Mouse (Mus musculus) forebrain, embryonic 14.5 days (tissue): ENCODE data around the gene Eps8. TPM values are rescaled to one million over a fixed set of nuclear protein-coding genes. Genes with fewer than 3 reads are reported as not detected.

ENCODE experiments used
- ATAC-seq: fragments of 200-750 bp; cut with Nextera tagmentation; 2 replicates; pipeline ENCODE4 v1.8.0; 2017; ENCODE audit warnings: mild to moderate bottlenecking, moderate library complexity
- DNase-seq: peaks from one replicate; pipeline ENCODE4 v3.0.0-alpha.2; 2015; ENCODE audit warnings: low spot score
- H3K27ac ChIP-seq: fragments of 300-500 bp; sonication (generic); 2 replicates; pipeline ENCODE4 v1.5.1; 2014; ENCODE audit warnings: low read depth, mild to moderate bottlenecking, control low read depth, low read length, moderate library complexity
- H3K27me3 ChIP-seq: fragments of 300-500 bp; sonication (generic); replicated peaks from 2 replicates; pipeline ENCODE4 v1.6.1; 2014; ENCODE audit warnings: low read length, control low read depth, mixed read lengths; ENCODE audit not compliant: control insufficient read depth, insufficient read depth
- H3K36me3 ChIP-seq: fragments of 300-500 bp; sonication (generic); 2 replicates; pipeline ENCODE4 v1.6.1; 2014; ENCODE audit warnings: low read length, control low read depth; ENCODE audit not compliant: control insufficient read depth, insufficient read depth
- H3K4me1 ChIP-seq: fragments of 300-500 bp; sonication (generic); 2 replicates; pipeline ENCODE4 v1.6.1; 2014; ENCODE audit warnings: antibody characterized with exemption, low read length, control low read depth; ENCODE audit not compliant: control insufficient read depth, insufficient read depth
- H3K4me2 ChIP-seq: fragments of 300-500 bp; sonication (generic); 2 replicates; pipeline ENCODE4 v1.6.1; 2014; ENCODE audit warnings: mild to moderate bottlenecking, control low read depth, low read length
- H3K4me3 ChIP-seq: fragments of 300-500 bp; sonication (generic); 2 replicates; pipeline ENCODE4 v1.5.1; 2014; ENCODE audit warnings: low read depth, low read length, control low read depth
- H3K9ac ChIP-seq: fragments of 300-500 bp; sonication (generic); 2 replicates; pipeline ENCODE4 v1.6.1; 2014; ENCODE audit warnings: mild to moderate bottlenecking, low read length, control low read depth, moderate library complexity
- H3K9me3 ChIP-seq: fragments of 300-500 bp; sonication (generic); replicated peaks from 2 replicates; pipeline ENCODE4 v1.6.1; 2016; ENCODE audit warnings: low read length, control low read depth, mixed read lengths; ENCODE audit not compliant: control insufficient read depth
- WGBS: fragments of 180-500 bp; shearing (Covaris S2); extraction: QIAGEN DNeasy Blood & Tissue Kit; methylation state at CpG from one replicate; pipeline ENCODE4 v1.1.7; 2014; 5-methylcytosine and 5-hydroxymethylcytosine counted together
- polyA plus RNA-seq: library from polyadenylated mRNA; unstranded; fragments of >200 nt; fragmentation: Nextera tagmentation; extraction: Ambion mirVana; gene quantifications from 2 replicates; pipeline ENCODE4 v1.2.1, GENCODE M21; 2014

Gene Eps8
- polyA plus RNA-seq, 1 experiment from 2014 or later = 11.4 TPM

DNA sequence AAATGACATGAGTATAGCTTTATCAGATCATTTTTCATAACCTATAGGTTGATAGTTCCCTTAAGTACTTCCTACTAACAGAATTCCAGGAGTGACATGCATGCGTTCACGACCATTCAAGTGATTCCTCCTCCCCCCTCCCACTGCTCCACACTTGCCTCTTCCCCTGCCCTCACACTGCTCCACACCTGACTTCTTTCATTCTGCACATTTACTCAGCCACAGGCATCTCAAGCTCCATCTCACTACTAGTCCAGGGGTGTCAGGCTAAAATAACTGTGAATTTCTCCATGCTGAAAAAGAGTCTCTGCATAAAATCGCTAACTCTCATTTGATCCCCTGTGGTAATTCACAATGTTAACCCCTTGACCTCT is 65.4 kb downstream of the Eps8 start:
- Histone ChIP-seq H3K9me3 (no peaks in the 10 kb centered on the region), H3K4me3 (no peak overlapping the region), H3K9ac (no peak overlapping the region), H3K36me3 (no peaks in the 10 kb centered on the region), H3K4me1 (no peaks in the 10 kb centered on the region), H3K27me3 (no peaks in the 10 kb centered on the region), H3K27ac (no peak overlapping the region), H3K4me2 (no peak overlapping the region)
- 80% methylated on average over 3 of the region's 3 CpGs for WGBS
- DNase-seq = no peak
- ATAC-seq = no peak

DNA sequence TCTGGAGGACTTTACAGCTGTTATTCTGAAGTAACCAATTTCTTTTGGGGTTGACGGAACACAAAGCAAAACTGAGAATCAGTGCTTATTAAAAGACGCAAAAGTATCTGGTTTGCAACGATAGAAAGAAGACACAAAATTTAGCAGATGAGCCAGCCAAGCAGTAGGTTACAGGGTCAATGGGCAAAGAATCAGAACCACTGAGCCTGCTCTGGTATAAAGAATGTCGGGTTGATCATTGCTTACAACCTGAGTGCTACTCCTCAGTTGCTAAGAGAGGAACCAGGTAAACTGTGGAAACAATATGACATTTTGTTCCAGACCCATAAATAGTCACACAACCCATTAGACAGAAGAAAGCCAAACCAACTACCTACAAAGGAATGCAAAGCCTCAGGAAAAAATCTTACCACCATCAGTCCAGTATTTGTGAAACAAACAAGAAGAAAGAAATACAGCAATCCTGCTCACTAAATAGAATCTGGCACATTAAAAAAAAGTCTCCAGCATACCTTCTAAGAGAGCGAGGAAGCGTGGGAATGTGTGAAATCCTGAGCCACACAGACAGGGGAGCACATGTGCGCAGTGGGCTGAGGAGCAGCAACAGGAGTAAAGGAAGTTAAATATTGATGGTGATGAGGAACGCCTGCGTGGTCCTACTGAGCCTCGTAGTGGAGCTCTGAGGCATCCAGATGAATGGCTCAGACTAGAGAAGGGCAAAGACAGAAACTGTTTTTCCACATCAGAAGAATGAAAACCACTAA is 66.0 kb downstream of the Eps8 start:
- Histone ChIP-seq H3K4me1 (no peaks in the 10 kb centered on the region), H3K9ac (no peak overlapping the region), H3K4me3 (no peak overlapping the region), H3K27me3 (no peaks in the 10 kb centered on the region), H3K36me3 (no peaks in the 10 kb centered on the region), H3K9me3 (no peaks in the 10 kb centered on the region), H3K4me2 (no peak overlapping the region), H3K27ac (no peak overlapping the region)
- 88% methylated on average over 10 of the region's 10 CpGs for WGBS
- no peak for ATAC-seq
- no peak for DNase-seq

DNA sequence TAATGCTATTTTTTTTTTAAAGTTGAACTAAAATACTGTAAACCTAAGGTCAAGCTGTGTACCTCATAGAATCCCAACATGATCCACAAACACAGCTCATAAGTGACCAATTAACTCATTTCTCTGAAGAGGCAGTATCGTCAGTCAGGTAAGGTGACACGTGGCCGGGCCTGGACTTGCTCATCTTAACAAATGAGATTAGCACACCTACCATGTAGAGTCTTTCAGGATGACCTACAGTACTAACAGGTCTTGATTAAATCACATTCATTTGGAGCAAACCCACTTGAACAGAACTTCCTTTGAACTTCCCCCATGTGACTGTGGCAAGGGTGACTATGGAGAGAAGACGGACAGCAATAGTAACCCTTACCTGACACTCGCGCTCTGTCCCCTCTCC is 66.8 kb downstream of the Eps8 start:
- H3K4me1 ChIP-seq = no peaks in the 10 kb centered on the region
- H3K27me3 ChIP-seq = no peaks in the 10 kb centered on the region
- H3K4me3 ChIP-seq = no peak overlapping the region
- ATAC-seq (no peak), DNase-seq (no peak)
- H3K9me3 ChIP-seq = no peaks in the 10 kb centered on the region
- no peak overlapping the region for H3K4me2 ChIP-seq
- 91% methylated on average over 6 of the region's 6 CpGs for WGBS
- H3K36me3 ChIP-seq = no peaks in the 10 kb centered on the region
- H3K9ac ChIP-seq = no peak overlapping the region
- no peak overlapping the region for H3K27ac ChIP-seq

DNA sequence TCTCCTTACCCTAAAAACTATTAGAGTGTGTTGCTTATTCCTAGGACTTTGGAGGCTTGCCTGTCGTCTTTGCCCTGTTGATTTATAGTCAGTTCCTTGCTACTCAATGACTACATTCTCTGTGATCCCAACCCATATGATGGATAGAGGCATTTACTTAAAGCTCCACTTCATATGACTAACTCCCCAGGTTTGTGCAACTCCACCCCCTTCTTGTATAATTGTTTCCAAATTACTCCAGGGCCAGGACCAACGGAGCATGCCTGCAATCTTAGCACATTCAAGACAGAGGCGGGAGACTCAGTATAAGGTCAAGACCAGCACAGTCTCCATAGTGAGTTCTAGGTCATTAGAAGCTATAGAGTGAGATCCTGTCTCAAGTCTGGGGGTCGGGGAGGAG is 69.4 kb downstream of the Eps8 start:
- no peak for DNase-seq
- Histone ChIP-seq H3K4me1 (no peaks in the 10 kb centered on the region), H3K27ac (no peak overlapping the region), H3K4me2 (no peak overlapping the region), H3K27me3 (no peaks in the 10 kb centered on the region), H3K4me3 (no peak overlapping the region), H3K36me3 (no peaks in the 10 kb centered on the region), H3K9me3 (no peaks in the 10 kb centered on the region), H3K9ac (no peak overlapping the region)
- WGBS = 79% methylated on average over 4 of the region's 4 CpGs
- no peak for ATAC-seq

DNA sequence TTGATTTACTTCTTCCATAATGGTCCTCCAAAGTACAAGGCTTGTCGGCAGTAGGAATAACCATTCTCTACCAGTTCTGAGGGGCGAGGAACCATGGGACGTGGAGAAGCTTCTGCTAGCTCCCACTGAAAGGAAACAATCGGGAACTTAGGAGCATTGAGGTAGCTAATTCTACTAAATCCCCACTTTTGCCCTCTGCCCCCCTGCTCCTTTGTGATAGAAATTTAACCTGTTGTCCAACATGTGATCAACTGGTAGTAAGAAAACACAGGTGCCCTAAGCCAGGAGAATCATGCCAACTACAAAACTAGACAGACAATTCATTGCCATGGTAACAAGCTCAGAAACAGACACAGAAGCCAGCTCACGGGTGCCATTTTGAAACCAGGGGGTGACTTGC is 71.6 kb downstream of the Eps8 start:
- no peak for ATAC-seq
- Histone ChIP-seq H3K4me2 (no peak overlapping the region), H3K4me3 (no peak overlapping the region), H3K27me3 (no peaks in the 10 kb centered on the region), H3K27ac (no peak overlapping the region), H3K36me3 (no peaks in the 10 kb centered on the region), H3K9me3 (no peaks in the 10 kb centered on the region), H3K9ac (no peak overlapping the region), H3K4me1 (no peaks in the 10 kb centered on the region)
- DNase-seq = no peak
- 82% methylated on average over 5 of the region's 5 CpGs for WGBS

DNA sequence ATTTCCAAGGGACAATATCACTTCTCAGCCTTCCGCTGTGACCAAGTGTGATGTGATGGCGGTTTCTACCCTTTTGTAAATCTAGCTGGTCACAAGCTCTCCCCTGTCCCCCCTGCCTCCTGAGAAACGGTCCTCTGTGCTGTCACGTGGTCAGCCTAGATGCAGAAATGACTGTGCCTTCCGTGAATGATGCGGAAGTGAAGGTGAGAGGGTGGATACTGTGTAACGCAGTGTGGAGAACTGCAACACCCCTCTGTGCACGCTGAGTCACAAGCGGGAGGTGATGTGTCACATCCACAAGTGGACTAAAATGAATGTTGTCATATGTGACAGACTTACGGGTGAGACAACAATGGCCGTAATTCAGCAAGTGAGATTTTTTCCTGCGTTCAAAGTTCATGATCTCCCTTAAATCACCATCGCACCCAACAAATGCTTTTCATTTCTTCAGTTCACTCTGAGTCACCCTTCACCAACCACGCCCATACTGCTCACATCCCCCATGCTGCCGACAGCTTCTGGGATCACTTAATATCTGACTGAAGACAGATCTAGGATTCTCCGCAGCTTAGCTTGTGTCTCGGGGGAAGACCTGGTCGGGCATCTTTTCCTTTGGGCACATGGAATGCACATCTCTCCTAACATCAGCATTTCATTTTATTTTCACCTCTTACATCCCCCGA is 72.3 kb downstream of the Eps8 start:
- Histone ChIP-seq H3K9me3 (no peaks in the 10 kb centered on the region), H3K4me1 (no peaks in the 10 kb centered on the region), H3K27me3 (no peaks in the 10 kb centered on the region), H3K9ac (no peak overlapping the region), H3K4me3 (no peak overlapping the region), H3K4me2 (no peak overlapping the region), H3K36me3 (no peaks in the 10 kb centered on the region), H3K27ac (no peak overlapping the region)
- ATAC-seq = no peak
- WGBS = 90% methylated on average over 19 of the region's 19 CpGs
- DNase-seq = no peak

DNA sequence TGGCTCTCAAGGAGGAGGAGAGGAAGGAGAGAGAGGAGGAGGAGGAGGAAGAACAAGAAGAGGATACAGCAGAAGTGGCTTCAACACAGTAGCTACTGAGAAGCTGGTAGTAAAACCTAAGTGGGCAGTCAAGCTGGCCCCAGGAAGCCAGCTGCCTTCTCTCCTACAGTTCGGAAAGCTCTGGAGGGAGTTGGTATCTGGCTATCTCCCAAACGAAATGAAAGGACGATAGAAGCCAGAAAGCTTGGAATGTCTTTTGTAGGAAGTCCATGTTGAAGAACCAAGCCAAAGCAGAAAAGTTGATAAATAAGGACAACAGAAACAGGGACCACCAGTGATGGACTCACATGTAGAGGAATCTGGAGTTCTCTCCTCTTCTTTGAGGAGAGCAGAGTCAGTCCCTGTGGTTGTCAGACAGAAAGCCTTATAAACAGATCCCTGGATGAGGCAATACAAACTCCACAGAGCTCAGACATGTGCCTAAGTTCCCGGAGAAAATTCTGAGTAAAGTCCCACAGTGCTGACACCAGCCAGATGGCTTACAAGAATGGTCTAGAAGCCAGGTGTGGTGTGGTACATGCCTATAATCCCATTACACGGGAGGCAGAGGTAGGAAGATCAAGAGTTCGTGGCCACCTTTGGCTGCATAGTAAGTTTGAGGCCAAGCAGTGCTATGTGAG is 73.2 kb downstream of the Eps8 start:
- H3K9me3 ChIP-seq = no peaks in the 10 kb centered on the region
- 89% methylated on average over 6 of the region's 6 CpGs for WGBS
- no peaks in the 10 kb centered on the region for H3K27me3 ChIP-seq
- ATAC-seq (no peak), DNase-seq (no peak)
- no peak overlapping the region for H3K27ac ChIP-seq
- no peaks in the 10 kb centered on the region for H3K4me1 ChIP-seq
- no peak overlapping the region for H3K9ac ChIP-seq
- H3K36me3 ChIP-seq = no peaks in the 10 kb centered on the region
- H3K4me3 ChIP-seq = no peak overlapping the region
- no peak overlapping the region for H3K4me2 ChIP-seq

DNA sequence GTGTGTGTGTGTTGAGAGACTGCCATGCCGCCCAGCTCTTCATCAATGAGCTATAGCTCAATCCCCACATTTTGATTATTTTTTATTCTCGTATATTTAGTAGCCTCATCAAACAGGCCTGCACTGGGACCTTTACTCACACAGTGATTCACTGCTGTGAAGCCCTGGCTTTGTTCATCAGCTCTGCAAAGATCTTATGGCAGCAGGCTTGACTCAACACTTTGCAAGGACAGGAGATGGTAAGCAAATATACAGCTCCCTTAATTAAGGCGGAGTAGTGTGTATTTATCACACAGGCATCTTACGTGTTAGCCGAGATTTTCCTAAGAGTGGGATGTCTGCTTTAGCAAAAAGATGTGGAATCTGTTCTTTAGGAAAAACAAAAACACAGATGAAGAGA is 74.2 kb downstream of the Eps8 start:
- H3K9me3 ChIP-seq = no peaks in the 10 kb centered on the region
- ATAC-seq = no peak
- no peaks in the 10 kb centered on the region for H3K36me3 ChIP-seq
- H3K4me3 ChIP-seq = no peak overlapping the region
- 95% methylated on average over 5 of the region's 5 CpGs for WGBS
- no peak for DNase-seq
- no peaks in the 10 kb centered on the region for H3K4me1 ChIP-seq
- H3K9ac ChIP-seq = no peak overlapping the region
- no peak overlapping the region for H3K4me2 ChIP-seq
- no peak overlapping the region for H3K27ac ChIP-seq
- H3K27me3 ChIP-seq = no peaks in the 10 kb centered on the region
